In genomic region chr2:133204295-133204866, GRCm38 (mm10) we compare ENCODE assay signal across 18 mouse cellular contexts.
DNase-seq lines count a peak whose midpoint lies in the region; ATAC-seq and TF ChIP-seq lines count a peak whose summit lies in the region.
"Had no signal": no experiment of that assay in that cellular context is flagged by ENCODE, and none has a peak within 500 bp of the region (broad histone marks: within the 10 kb centered on the region; RNA-seq: fewer than 3 reads in every experiment).

No protein-coding gene starts in this region.

- H3K4me3 ChIP-seq in forebrain, embryonic 14.5 days (ENCODE audit: low read depth, low read length): no peak overlapping the region
- H3K4me3 ChIP-seq in forebrain, postnatal 0 days (ENCODE audit: low read depth, low read length): no peak overlapping the region
- no peak overlapping the region for H3K4me3 ChIP-seq in midbrain, embryonic 13.5 days (replicated peaks)
- H3K4me3 ChIP-seq in midbrain, embryonic 10.5 days: no peak overlapping the region
- H3K4me3 ChIP-seq in midbrain, embryonic 15.5 days: no peak overlapping the region
- H3K4me3 ChIP-seq in liver, embryonic 12.5 days: no peak overlapping the region
- H3K4me3 ChIP-seq: embryonic facial prominence, embryonic 12.5 days; heart, embryonic 10.5 days; hindbrain, embryonic 13.5 days had no signal

- WGBS in forebrain, embryonic 14.5 days: 27% methylated on average over 5 of the region's 5 CpGs
- 28% methylated on average over 5 of the region's 5 CpGs for WGBS in forebrain, postnatal 0 days
- 31% methylated on average over 5 of the region's 5 CpGs for WGBS in midbrain, embryonic 13.5 days
- WGBS in midbrain, embryonic 10.5 days: 31% methylated on average over 5 of the region's 5 CpGs
- 23% methylated on average over 5 of the region's 5 CpGs for WGBS in midbrain, embryonic 15.5 days
- WGBS in liver, embryonic 12.5 days (ENCODE audit: insufficient replicate concordance): 39% methylated on average over 5 of the region's 5 CpGs

- no peaks in the 10 kb centered on the region for H3K9me3 ChIP-seq in forebrain, embryonic 14.5 days (replicated peaks; ENCODE audit: control insufficient read depth, low read length)
- no peaks in the 10 kb centered on the region for H3K9me3 ChIP-seq in forebrain, postnatal 0 days (ENCODE audit: low read length)
- H3K9me3 ChIP-seq in midbrain, embryonic 13.5 days: no peaks in the 10 kb centered on the region
- H3K9me3 ChIP-seq in midbrain, embryonic 10.5 days (replicated peaks): no peaks in the 10 kb centered on the region
- H3K9me3 ChIP-seq in midbrain, embryonic 15.5 days: no peaks in the 10 kb centered on the region
- H3K9me3 ChIP-seq in liver, embryonic 12.5 days (replicated peaks): no peaks in the 10 kb centered on the region
- H3K9me3 ChIP-seq: embryonic facial prominence, embryonic 12.5 days; heart, embryonic 10.5 days; hindbrain, embryonic 13.5 days had no signal

- H3K27ac ChIP-seq in forebrain, embryonic 14.5 days (ENCODE audit: low read depth, low read length): no peak overlapping the region
- no peak overlapping the region for H3K27ac ChIP-seq in forebrain, postnatal 0 days (ENCODE audit: low read depth, low read length)
- H3K27ac ChIP-seq in midbrain, embryonic 13.5 days: no peak overlapping the region
- no peak overlapping the region for H3K27ac ChIP-seq in midbrain, embryonic 10.5 days (replicated peaks)
- H3K27ac ChIP-seq in midbrain, embryonic 15.5 days: no peak overlapping the region
- no peak overlapping the region for H3K27ac ChIP-seq in liver, embryonic 12.5 days
- H3K27ac ChIP-seq: embryonic facial prominence, embryonic 12.5 days; heart, embryonic 10.5 days; hindbrain, embryonic 13.5 days; hindbrain, postnatal 0 days had no signal

- no peaks in the 10 kb centered on the region for H3K27me3 ChIP-seq in forebrain, embryonic 14.5 days (replicated peaks; ENCODE audit: control insufficient read depth, insufficient read depth, low read length)
- H3K27me3 ChIP-seq in forebrain, postnatal 0 days (ENCODE audit: insufficient read depth, low read length): no peaks in the 10 kb centered on the region
- H3K27me3 ChIP-seq in midbrain, embryonic 13.5 days: no peaks in the 10 kb centered on the region
- H3K27me3 ChIP-seq in midbrain, embryonic 10.5 days (ENCODE audit: low read depth, poor library complexity, severe bottlenecking): no peaks in the 10 kb centered on the region
- no peaks in the 10 kb centered on the region for H3K27me3 ChIP-seq in midbrain, embryonic 15.5 days (replicated peaks)
- H3K27me3 ChIP-seq in liver, embryonic 12.5 days (replicated peaks): no peaks in the 10 kb centered on the region
- H3K27me3 ChIP-seq: embryonic facial prominence, embryonic 12.5 days; hindbrain, embryonic 13.5 days had no signal

- peak; percentile 32 for DNase-seq in forebrain, embryonic 14.5 days (ENCODE audit: low spot score)
- no peak for DNase-seq in forebrain, postnatal 0 days
- no peak for DNase-seq in midbrain, embryonic 10.5 days (ENCODE audit: low spot score)
- no peak for DNase-seq in kidney, adult 18-20 months
- DNase-seq: adrenal gland, postnatal 10 days; cerebellum, adult 11-12 months; cerebellum, adult 9-10 months; cerebellum, postnatal 25 days; gastrocnemius, postnatal 36 days; heart, adult 18-20 months; heart, postnatal 10 days had no signal

- no peak overlapping the region for H3K4me2 ChIP-seq in forebrain, embryonic 14.5 days (ENCODE audit: low read length)
- no peak overlapping the region for H3K4me2 ChIP-seq in forebrain, postnatal 0 days (ENCODE audit: low read depth)
- H3K4me2 ChIP-seq in midbrain, embryonic 13.5 days (replicated peaks): no peak overlapping the region
- H3K4me2 ChIP-seq in midbrain, embryonic 15.5 days: no peak overlapping the region
- H3K4me2 ChIP-seq in liver, embryonic 12.5 days: no peak overlapping the region
- H3K4me2 ChIP-seq: embryonic facial prominence, embryonic 12.5 days; hindbrain, embryonic 13.5 days had no signal

- no peaks in the 10 kb centered on the region for H3K4me1 ChIP-seq in forebrain, embryonic 14.5 days (ENCODE audit: control insufficient read depth, insufficient read depth, low read length)
- H3K4me1 ChIP-seq in forebrain, postnatal 0 days (ENCODE audit: insufficient read depth): no peaks in the 10 kb centered on the region
- no peaks in the 10 kb centered on the region for H3K4me1 ChIP-seq in midbrain, embryonic 13.5 days (replicated peaks)
- peaks cover 4% of the 10 kb centered on the region; the same call in 1 of the 2 replicates for H3K4me1 ChIP-seq in midbrain, embryonic 10.5 days
- H3K4me1 ChIP-seq in midbrain, embryonic 15.5 days: no peaks in the 10 kb centered on the region
- no peaks in the 10 kb centered on the region for H3K4me1 ChIP-seq in liver, embryonic 12.5 days
- H3K4me1 ChIP-seq: heart, embryonic 10.5 days; hindbrain, embryonic 13.5 days had no signal

- TF ChIP-seq CTCF in forebrain, postnatal 0 days (IDR thresholded peaks at IDR 0.05; ENCODE audit: low read depth): no peak

- no peaks in the 10 kb centered on the region for H3K36me3 ChIP-seq in forebrain, embryonic 14.5 days (ENCODE audit: control insufficient read depth, insufficient read depth, low read length)
- H3K36me3 ChIP-seq in forebrain, postnatal 0 days (ENCODE audit: insufficient read depth): no peaks in the 10 kb centered on the region
- no peaks in the 10 kb centered on the region for H3K36me3 ChIP-seq in midbrain, embryonic 13.5 days
- no peaks in the 10 kb centered on the region for H3K36me3 ChIP-seq in midbrain, embryonic 10.5 days
- no peaks in the 10 kb centered on the region for H3K36me3 ChIP-seq in midbrain, embryonic 15.5 days (replicated peaks)
- H3K36me3 ChIP-seq in liver, embryonic 12.5 days: no peaks in the 10 kb centered on the region
- H3K36me3 ChIP-seq: embryonic facial prominence, embryonic 12.5 days; heart, embryonic 10.5 days; hindbrain, embryonic 13.5 days had no signal

- no peak overlapping the region for H3K9ac ChIP-seq in forebrain, embryonic 14.5 days (ENCODE audit: low read length)
- H3K9ac ChIP-seq in forebrain, postnatal 0 days: no peak overlapping the region
- H3K9ac ChIP-seq in midbrain, embryonic 13.5 days (replicated peaks): no peak overlapping the region
- no peak overlapping the region for H3K9ac ChIP-seq in midbrain, embryonic 15.5 days
- H3K9ac ChIP-seq in liver, embryonic 12.5 days: no peak overlapping the region
- H3K9ac ChIP-seq: embryonic facial prominence, embryonic 12.5 days; hindbrain, embryonic 13.5 days had no signal

- peak; percentile 42; the same call in 1 of the 2 replicates for ATAC-seq in forebrain, embryonic 14.5 days
- ATAC-seq in forebrain, postnatal 0 days: no peak
- peak; percentile 60; the same call in 1 of the 2 replicates for ATAC-seq in midbrain, embryonic 13.5 days
- ATAC-seq in midbrain, embryonic 15.5 days (replicated peaks): 0 out of 2 replicates have a peak, but pooled peaks have one; percentile 45
- ATAC-seq in liver, embryonic 12.5 days: no peak
- ATAC-seq: hindbrain, postnatal 0 days had no signal

Comparison
In these comparisons a context has a peak if more than half of its experiments do, and no peak if none do; other contexts are left out.
1. ATAC-seq: peak in forebrain, embryonic 14.5 days (single experiment), midbrain, embryonic 13.5 days (single experiment) and midbrain, embryonic 15.5 days (single experiment); none in forebrain, postnatal 0 days (single experiment) and liver, embryonic 12.5 days (single experiment).